Mouse (Mus musculus): ENCODE results near the gene Dnaja1. TPM values are rescaled to one million over a fixed set of nuclear protein-coding genes. Genes with fewer than 3 reads are reported as not detected.
A peak's percentile ranks its signal among the peaks of the same experiment; 100 is the strongest.

Dnaja1 gene
- total and polyA plus RNA-seq, 2 experiments from 2014 or later: 104 to 650 TPM

- no peak overlapping the region for H3K9ac ChIP-seq (replicated peaks; ENCODE audit: low read length, poor library complexity, severe bottlenecking)
- H3K36me3 ChIP-seq (ENCODE audit: insufficient read depth, low read length): no peaks in the 10 kb centered on the region
- no peak for ATAC-seq (ENCODE audit: low FRiP score)
- H3K4me3 ChIP-seq (ENCODE audit: low read depth, low read length): no peak overlapping the region
- peak overlapping the region; percentile 55; the same call in 1 of the 2 replicates for H3K4me2 ChIP-seq (ENCODE audit: low read depth, low read length, poor library complexity, severe bottlenecking)
- DNase-seq (ENCODE audit: low spot score): no peak
- H3K27ac ChIP-seq (ENCODE audit: low read depth, low read length): no peak overlapping the region
- H3K27me3 ChIP-seq (ENCODE audit: insufficient read depth, low read length): no peaks in the 10 kb centered on the region
- WGBS: 80% methylated on average over 7 of the region's 7 CpGs
- H3K9me3 ChIP-seq (ENCODE audit: low read length): no peaks in the 10 kb centered on the region
- H3K4me1 ChIP-seq (ENCODE audit: insufficient read depth, low read length): peaks cover 11% of the 10 kb centered on the region; the same call in 1 of the 2 replicates
- no peak for TF ChIP-seq CTCF (IDR thresholded peaks at IDR 0.05)
Measured at GRCm38 (mm10) chr4:40725141-40725540, 3.2 kb downstream of the Dnaja1 start.

GRCm38 (mm10) chr4:40725554-40725953, 3.6 kb downstream of the Dnaja1 start:
- no peak for DNase-seq (ENCODE audit: low spot score)
- peaks cover 2% of the 10 kb centered on the region; the same call in 1 of the 2 replicates for H3K36me3 ChIP-seq (ENCODE audit: insufficient read depth, low read length)
- no peaks in the 10 kb centered on the region for H3K9me3 ChIP-seq (ENCODE audit: low read length)
- H3K4me1 ChIP-seq (ENCODE audit: insufficient read depth, low read length): peaks cover 11% of the 10 kb centered on the region; the same call in 1 of the 2 replicates
- ATAC-seq (ENCODE audit: low FRiP score): no peak
- no peak for TF ChIP-seq CTCF (IDR thresholded peaks at IDR 0.05)
- H3K27ac ChIP-seq (ENCODE audit: low read depth, low read length): no peak overlapping the region
- no peak overlapping the region for H3K4me2 ChIP-seq (ENCODE audit: low read depth, low read length, poor library complexity, severe bottlenecking)
- H3K27me3 ChIP-seq (ENCODE audit: insufficient read depth, low read length): no peaks in the 10 kb centered on the region
- no peak overlapping the region for H3K9ac ChIP-seq (replicated peaks; ENCODE audit: low read length, poor library complexity, severe bottlenecking)
- H3K4me3 ChIP-seq (ENCODE audit: low read depth, low read length): no peak overlapping the region

- no peak overlapping the region for H3K4me2 ChIP-seq (ENCODE audit: low read depth, low read length, poor library complexity, severe bottlenecking)
- H3K27me3 ChIP-seq (ENCODE audit: insufficient read depth, low read length): no peaks in the 10 kb centered on the region
- ATAC-seq (ENCODE audit: low FRiP score): no peak
- no peak overlapping the region for H3K27ac ChIP-seq (ENCODE audit: low read depth, low read length)
- peaks cover 12% of the 10 kb centered on the region for H3K36me3 ChIP-seq (ENCODE audit: insufficient read depth, low read length)
- H3K4me1 ChIP-seq (ENCODE audit: insufficient read depth, low read length): peaks cover 6% of the 10 kb centered on the region; the same call in 1 of the 2 replicates
- no peak overlapping the region for H3K4me3 ChIP-seq (ENCODE audit: low read depth, low read length)
- 82% methylated on average over 1 of the region's 1 CpGs for WGBS
- H3K9ac ChIP-seq (replicated peaks; ENCODE audit: low read length, poor library complexity, severe bottlenecking): no peak overlapping the region
- TF ChIP-seq CTCF (IDR thresholded peaks at IDR 0.05): peak; percentile 51
- H3K9me3 ChIP-seq (ENCODE audit: low read length): no peaks in the 10 kb centered on the region
- DNase-seq (ENCODE audit: low spot score): no peak
Measured at GRCm38 (mm10) chr4:40727247-40727646, 5.3 kb downstream of the Dnaja1 start.

- ATAC-seq (ENCODE audit: low FRiP score) (no peak), DNase-seq (ENCODE audit: low spot score) (no peak)
- H3K4me2 ChIP-seq (ENCODE audit: low read depth, low read length, poor library complexity, severe bottlenecking): no peak overlapping the region
- no peaks in the 10 kb centered on the region for H3K27me3 ChIP-seq (ENCODE audit: insufficient read depth, low read length)
- H3K9ac ChIP-seq (replicated peaks; ENCODE audit: low read length, poor library complexity, severe bottlenecking): no peak overlapping the region
- no peak overlapping the region for H3K27ac ChIP-seq (ENCODE audit: low read depth, low read length)
- no peak for TF ChIP-seq CTCF (IDR thresholded peaks at IDR 0.05)
- H3K4me1 ChIP-seq (ENCODE audit: insufficient read depth, low read length): no peaks in the 10 kb centered on the region
- no peaks in the 10 kb centered on the region for H3K9me3 ChIP-seq (ENCODE audit: low read length)
- H3K4me3 ChIP-seq (ENCODE audit: low read depth, low read length): no peak overlapping the region
- peaks cover 30% of the 10 kb centered on the region for H3K36me3 ChIP-seq (ENCODE audit: insufficient read depth, low read length)
Measured at GRCm38 (mm10) chr4:40731262-40731661, 9.3 kb downstream of the Dnaja1 start.

- no peak for TF ChIP-seq CTCF (IDR thresholded peaks at IDR 0.05)
- no peaks in the 10 kb centered on the region for H3K9me3 ChIP-seq (ENCODE audit: low read length)
- H3K27me3 ChIP-seq (ENCODE audit: insufficient read depth, low read length): no peaks in the 10 kb centered on the region
- no peak overlapping the region for H3K4me3 ChIP-seq (ENCODE audit: low read depth, low read length)
- no peak overlapping the region for H3K27ac ChIP-seq (ENCODE audit: low read depth, low read length)
- no peak overlapping the region for H3K9ac ChIP-seq (replicated peaks; ENCODE audit: low read length, poor library complexity, severe bottlenecking)
- H3K36me3 ChIP-seq (ENCODE audit: insufficient read depth, low read length): peaks cover 42% of the 10 kb centered on the region
- 78% methylated on average over 1 of the region's 1 CpGs for WGBS
- no peak for DNase-seq (ENCODE audit: low spot score)
- no peak for ATAC-seq (ENCODE audit: low FRiP score)
- H3K4me2 ChIP-seq (ENCODE audit: low read depth, low read length, poor library complexity, severe bottlenecking): no peak overlapping the region
- H3K4me1 ChIP-seq (ENCODE audit: insufficient read depth, low read length): no peaks in the 10 kb centered on the region
Measured at GRCm38 (mm10) chr4:40735351-40735750, 13.4 kb downstream of the Dnaja1 start.

- peaks cover 9% of the 10 kb centered on the region; the same call in 1 of the 2 replicates for H3K27me3 ChIP-seq (ENCODE audit: insufficient read depth, low read length)
- no peaks in the 10 kb centered on the region for H3K4me1 ChIP-seq (ENCODE audit: insufficient read depth, low read length)
- DNase-seq (ENCODE audit: low spot score) (no peak), ATAC-seq (ENCODE audit: low FRiP score) (peak; percentile 74)
- H3K4me2 ChIP-seq (ENCODE audit: low read depth, low read length, poor library complexity, severe bottlenecking): peak overlapping the region; percentile 55
- peak overlapping the region; percentile 66 for H3K9ac ChIP-seq (replicated peaks; ENCODE audit: low read length, poor library complexity, severe bottlenecking)
- peak overlapping the region; percentile 68 for H3K4me3 ChIP-seq (ENCODE audit: low read depth, low read length)
- no peaks in the 10 kb centered on the region for H3K9me3 ChIP-seq (ENCODE audit: low read length)
- TF ChIP-seq CTCF (IDR thresholded peaks at IDR 0.05): no peak
- H3K36me3 ChIP-seq (ENCODE audit: insufficient read depth, low read length): peaks cover 24% of the 10 kb centered on the region
- H3K27ac ChIP-seq (ENCODE audit: low read depth, low read length): peak overlapping the region; percentile 44
- WGBS: 1% methylated on average over 35 of the region's 39 CpGs
Measured at GRCm38 (mm10) chr4:40757157-40757779, 35.3 kb downstream of the Dnaja1 start.

All from midbrain, postnatal 0 days (tissue).